Comparison of ENCODE assay signal across 14 mouse cellular contexts in genomic region chr13:45951071-45951645, GRCm38 (mm10). TPM values are rescaled to one million over a fixed set of nuclear protein-coding genes. Genes with fewer than 3 reads are reported as not detected.
A peak's percentile ranks its signal among the peaks of the same experiment; 100 is the strongest.
DNase-seq lines count a peak whose midpoint lies in the region; ATAC-seq and TF ChIP-seq lines count a peak whose summit lies in the region.
"Had no signal": no experiment of that assay in that cellular context is flagged by ENCODE, and none has a peak within 500 bp of the region (broad histone marks: within the 10 kb centered on the region; RNA-seq: fewer than 3 reads in every experiment).

No protein-coding gene starts in this region.

- no peaks in the 10 kb centered on the region for H3K9me3 ChIP-seq in limb, embryonic 13.5 days
- H3K9me3 ChIP-seq: forebrain, embryonic 10.5 days had no signal

- WGBS in limb, embryonic 13.5 days: 87% methylated on average over 20 of the region's 20 CpGs

- 0 out of 2 replicates have a peak, but pooled peaks cover 2% of the 10 kb centered on the region for H3K36me3 ChIP-seq in limb, embryonic 13.5 days
- H3K36me3 ChIP-seq: forebrain, embryonic 10.5 days had no signal

- TF ChIP-seq POLR2A in bone marrow macrophage, adult 2 months (IDR thresholded peaks at IDR 0.05; ENCODE audit: borderline replicate concordance, low read depth, low read length): no peak

- TF ChIP-seq CTCF in layer of hippocampus, adult 2 months (conservative IDR thresholded peaks at IDR 0.05): no peak
- TF ChIP-seq CTCF in bone marrow macrophage, adult 2 months (IDR thresholded peaks at IDR 0.05; ENCODE audit: low read depth, low read length): no peak

- no peak overlapping the region for H3K4me2 ChIP-seq in limb, embryonic 13.5 days (replicated peaks)

- DNase-seq in layer of hippocampus, adult 2 months (ENCODE audit: low spot score in 2 of 2): no peak
- no peak for DNase-seq in layer of hippocampus, adult 8-10 months (ENCODE audit: low spot score in 2 of 2)
- DNase-seq in kidney, adult 18-20 months: peak; percentile 46
- DNase-seq in urinary bladder, adult 2 months (ENCODE audit: low spot score): no peak
- DNase-seq in urinary bladder, postnatal 14 days (ENCODE audit: low spot score): no peak
- DNase-seq: cerebellum, adult 2 months; gastrocnemius, postnatal 10 days; heart, postnatal 10 days; right cerebral cortex, postnatal 25 days; thymus, adult 18-20 months had no signal

- H3K9ac ChIP-seq in limb, embryonic 13.5 days: no peak overlapping the region

- no peak overlapping the region for H3K4me3 ChIP-seq in layer of hippocampus, adult 2 months
- no peak overlapping the region for H3K4me3 ChIP-seq in bone marrow macrophage, adult 2 months (ENCODE audit: insufficient read depth, low read length)
- H3K4me3 ChIP-seq in limb, embryonic 13.5 days: no peak overlapping the region
- H3K4me3 ChIP-seq: forebrain, embryonic 10.5 days had no signal

- H3K27me3 ChIP-seq in limb, embryonic 13.5 days: peaks cover 16% of the 10 kb centered on the region
- H3K27me3 ChIP-seq: CH12.LX had no signal

- 0 out of 2 replicates have a peak overlapping the region, but pooled peaks have one; percentile 5 for H3K27ac ChIP-seq in layer of hippocampus, adult 2 months
- peak overlapping the region; percentile 64 for H3K27ac ChIP-seq in bone marrow macrophage, adult 2 months (ENCODE audit: insufficient read depth, low read depth, low read length)
- peak overlapping the region; percentile 15; the same call in 1 of the 2 replicates for H3K27ac ChIP-seq in limb, embryonic 13.5 days
- H3K27ac ChIP-seq: forebrain, embryonic 10.5 days had no signal

- ATAC-seq in limb, embryonic 13.5 days (ENCODE audit: low FRiP score, low read depth): no peak

- peaks cover 26% of the 10 kb centered on the region for H3K4me1 ChIP-seq in bone marrow macrophage, adult 2 months (ENCODE audit: control insufficient read depth, insufficient read depth, low read length)
- H3K4me1 ChIP-seq in limb, embryonic 13.5 days: peaks cover 20% of the 10 kb centered on the region

RNA-seq across cellular contexts. Expression of gene Atxn1, which starts 13.7 kb away (rescaled TPM):
- total RNA-seq in layer of hippocampus, adult 2 months (2021): 100 to 1,000 TPM; 128 to 131 TPM
- 100 to 1,000 TPM; 123 to 159 (median 132) TPM for total RNA-seq in layer of hippocampus, adult 8-10 months (2022)
- polyA plus RNA-seq in bone marrow macrophage, adult 2 months (2012; ENCODE audit: insufficient read depth, insufficient read length, missing spikeins): 23.0 and 24.5 TPM in 2 replicates
- 6.0 and 6.8 TPM in 2 replicates for polyA plus RNA-seq in limb, embryonic 13.5 days (2015; fragmentation: Nextera tagmentation; extraction: Ambion mirVana)
- polyA plus RNA-seq in urinary bladder, adult 2 months (2012; rRNA removed): 12.4 and 17.5 TPM in 2 replicates

Comparison
In these comparisons a context has a peak if more than half of its experiments do, and no peak if none do; other contexts are left out.
1. H3K27ac ChIP-seq: peak in every context shown above with its lines; median percentile 64 in bone marrow macrophage, adult 2 months; 15 in limb, embryonic 13.5 days; 5 in layer of hippocampus, adult 2 months.